Mouse (Mus musculus): Measurements from ENCODE around the gene Abhd6.

- no peak for TF ChIP-seq ZNF384 (IDR thresholded peaks at IDR 0.05; ENCODE audit: low read depth, low read length)
- no peak for TF ChIP-seq MEF2A (IDR thresholded peaks at IDR 0.05; ENCODE audit: extremely low read depth, insufficient replicate concordance, low read depth, low read length, poor library complexity, severe bottlenecking)
- no peak for TF ChIP-seq SIN3A (IDR thresholded peaks at IDR 0.05; ENCODE audit: low read length)
- TF ChIP-seq USF1 (IDR thresholded peaks at IDR 0.05; ENCODE audit: low read depth, low read length): no peak
- TF ChIP-seq E2F4 (IDR thresholded peaks at IDR 0.05; ENCODE audit: borderline replicate concordance, low read depth, low read length): no peak
- no peak for TF ChIP-seq POLR2A (IDR thresholded peaks at IDR 0.05; ENCODE audit: control insufficient read depth in 1 of 2, insufficient read depth in 1 of 2, low read depth in 1 of 2, low read length in 2 of 2, poor library complexity in 1 of 2)
- TF ChIP-seq TCF12 (IDR thresholded peaks at IDR 0.05; ENCODE audit: low read depth, low read length): no peak
- TF ChIP-seq NELFE (IDR thresholded peaks at IDR 0.05; ENCODE audit: low read depth, low read length): no peak
- no peak for TF ChIP-seq MAX (IDR thresholded peaks at IDR 0.05; ENCODE audit: low read length)
- TF ChIP-seq CTCF (IDR thresholded peaks at IDR 0.05 in 2 of 3, conservative IDR thresholded peaks at IDR 0.05 in 1 of 3; ENCODE audit: control insufficient read depth in 1 of 3, insufficient read depth in 1 of 3, low read depth in 2 of 3, low read length in 3 of 3, poor library complexity in 1 of 3, severe bottlenecking in 1 of 3): no peak
- no peak for TF ChIP-seq MAFK (IDR thresholded peaks at IDR 0.05; ENCODE audit: borderline replicate concordance, low read depth, low read length)
- no peak for TF ChIP-seq MYC (IDR thresholded peaks at IDR 0.05; ENCODE audit: low read depth, low read length)
Measured at GRCm38 (mm10) chr14:8059938-8060337, 57.2 kb downstream of the Abhd6 start.
